Mouse (Mus musculus) gastrocnemius, adult 18-20 months (tissue): ENCODE results near the gene B4galnt2. TPM values are rescaled to one million over a fixed set of nuclear protein-coding genes. Genes with fewer than 3 reads are reported as not detected.

ENCODE experiments used
- DNase-seq: peaks from one replicate; pipeline ENCODE4 v3.0.0; 2021; ENCODE audit warnings: low spot score
- microRNA-seq: library from miRNA; unstranded; fragments of <30 nt; microRNA quantifications from one replicate; pipeline ENCODE4 v1.2.0, GENCODE M21; 2021
- total RNA-seq, 2 experiments: library from RNA; stranded (reverse); gene quantifications; 2 replicates each; pipeline ENCODE4 v1.2.3; 2021

Gene B4galnt2
- total RNA-seq, 2 experiments from 2014 or later = not detected

GRCm38 (mm10) chr11:95827168-95827447, 87.6 kb downstream of the B4galnt2 start:
- DNase-seq = no peak

GRCm38 (mm10) chr11:95826317-95827167, 88.1 kb downstream of the B4galnt2 start:
- DNase-seq = no peak

GRCm38 (mm10) chr11:95825625-95826024, 89.1 kb downstream of the B4galnt2 start:
- no peak for DNase-seq

DNA sequence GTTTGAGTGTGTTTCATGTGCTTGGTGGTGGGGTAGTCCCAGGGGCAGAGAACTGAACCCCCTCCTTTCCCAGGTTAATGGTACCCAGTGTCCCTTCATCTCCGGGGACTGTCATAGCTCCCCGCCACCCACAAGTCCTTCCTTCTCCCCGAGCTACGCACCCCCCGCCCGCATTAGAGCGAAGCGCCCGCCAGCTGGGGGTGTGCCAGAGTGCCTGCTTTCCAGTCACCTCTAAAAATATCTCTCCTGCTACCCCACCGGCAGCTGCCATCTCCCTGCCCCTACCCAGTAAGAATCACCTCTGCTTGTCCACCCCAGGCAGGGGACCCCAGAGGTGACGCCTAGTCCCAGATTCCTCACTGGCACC, 89.8 kb downstream of the B4galnt2 start:
- peak; percentile 91 for DNase-seq

DNA sequence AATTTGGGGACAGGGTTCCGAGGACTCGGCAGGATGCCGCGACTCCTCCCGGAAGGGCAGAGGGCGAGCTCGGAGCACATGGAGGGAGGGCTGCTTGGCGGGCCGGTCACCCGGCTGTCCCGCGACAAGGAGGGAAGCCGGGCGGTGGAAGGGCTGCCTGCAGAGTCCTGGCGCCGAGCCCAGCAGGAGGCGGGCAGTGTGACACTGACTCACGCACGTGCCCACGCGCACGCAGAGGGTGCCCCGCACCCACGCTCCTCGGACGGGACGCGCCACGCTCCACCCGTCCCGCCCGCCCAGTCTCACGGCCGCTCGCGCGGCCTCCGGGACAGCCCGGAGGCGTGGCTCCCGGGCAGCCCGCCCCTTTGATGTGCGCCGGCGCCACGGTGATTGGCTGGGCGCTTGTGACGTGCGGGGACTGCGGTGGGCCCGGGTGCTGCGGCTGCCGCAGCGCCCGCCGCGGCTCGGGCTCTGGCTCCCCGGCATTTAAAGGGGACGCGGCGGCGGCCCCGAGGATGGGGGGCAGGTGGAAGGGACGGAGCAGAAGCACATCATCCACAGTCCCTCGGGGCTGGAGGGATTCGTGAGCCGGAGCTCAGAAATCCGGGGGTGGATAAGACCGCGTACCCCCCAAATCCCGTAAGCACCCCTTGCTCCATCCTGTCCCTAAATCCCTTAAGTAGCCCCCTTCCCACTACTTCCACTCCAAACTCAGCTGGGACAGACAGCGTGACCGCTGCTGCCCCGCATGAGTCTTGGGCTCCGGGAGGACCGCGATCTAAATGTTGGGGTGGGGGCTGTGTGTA, 90.4 kb downstream of the B4galnt2 start, which contains the start of gene Phospho1:
Phospho1 (plus strand) TSS at position 429 of the 806 bp plus-strand sequence.
- peak; percentile 93 for DNase-seq

DNA sequence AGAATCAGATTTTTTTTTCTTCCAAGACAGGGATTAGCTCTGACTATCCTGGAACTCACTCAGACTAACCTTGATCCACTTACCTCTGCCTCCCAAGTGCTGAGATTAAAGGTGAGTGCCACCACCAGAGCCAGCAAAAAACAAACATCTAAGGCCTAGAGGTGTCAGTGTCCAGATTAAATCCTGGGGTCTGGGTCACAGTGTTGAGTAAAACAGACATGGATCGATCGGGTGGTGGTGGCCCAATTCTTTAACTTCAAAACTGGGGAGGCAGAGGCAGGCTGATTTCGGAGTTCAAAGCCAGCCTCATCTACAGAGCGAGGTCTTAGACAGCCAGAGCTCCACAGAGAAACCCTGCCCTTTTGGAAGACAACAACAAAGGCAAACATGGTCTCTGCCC, 92.3 kb downstream of the B4galnt2 start:
- DNase-seq = no peak

GRCm38 (mm10) chr11:95821511-95821910, 93.2 kb downstream of the B4galnt2 start:
- DNase-seq = no peak

- DNase-seq = no peak
Observed at GRCm38 (mm10) chr11:95819138-95819537, 95.6 kb downstream of the B4galnt2 start.

Small RNAs within 50 kb of the gene (microRNA-seq; reads per million reads assigned to microRNA genes)
- not detected for gene Mir3063

Other genes starting within 250 kb of the B4galnt2 start
- gene Phb, start 247.9 kb downstream of the B4galnt2 start, total RNA-seq = 100 to 1,000 TPM; 151 to 168 TPM
- gene Zfp652, start 202.2 kb downstream of the B4galnt2 start, total RNA-seq = 100 to 1,000 TPM; 105 to 128 TPM
- under 1 TPM; 0.09 to 0.27 TPM for gene B130006D01Rik, start 191.3 kb downstream of the B4galnt2 start, total RNA-seq
- gene Phospho1, start 90.4 kb downstream of the B4galnt2 start, total RNA-seq = 100 to 1,000 TPM; 355 to 388 TPM
- 1 to 10 TPM; 5.5 to 6.9 TPM for gene Gngt2, start 77.7 kb downstream of the B4galnt2 start, total RNA-seq
- gene Abi3, start 72.4 kb downstream of the B4galnt2 start, total RNA-seq = 1 to 10 TPM; 3.0 to 4.2 TPM
- gene Igf2bp1, start 91.0 kb upstream of the B4galnt2 start, total RNA-seq = not detected
- not detected for gene Gip, start 109.7 kb upstream of the B4galnt2 start, total RNA-seq
- 10 to 100 TPM; 33.4 to 35.7 TPM for gene Snf8, start 120.0 kb upstream of the B4galnt2 start, total RNA-seq
- 10 to 100 TPM; 14.5 to 17.3 TPM for gene Ube2z, start 150.5 kb upstream of the B4galnt2 start, total RNA-seq
- 1,000 to 10,000 TPM; 1,436 to 1,539 TPM for gene Atp5g1, start 160.8 kb upstream of the B4galnt2 start, total RNA-seq
- not detected for gene Calcoco2, start 197.1 kb upstream of the B4galnt2 start, total RNA-seq
- gene Ttll6, start 218.9 kb upstream of the B4galnt2 start, total RNA-seq = not detected